Comparison of ENCODE assay signal across 19 mouse cellular contexts in genomic region chr14:34727709-34728108, GRCm38 (mm10). TPM values are rescaled to one million over a fixed set of nuclear protein-coding genes. Genes with fewer than 3 reads are reported as not detected.
DNase-seq lines count a peak whose midpoint lies in the region; ATAC-seq lines count a peak whose summit lies in the region.
"Had no signal": no experiment of that assay in that cellular context is flagged by ENCODE, and none has a peak within 500 bp of the region (broad histone marks: within the 10 kb centered on the region; RNA-seq: fewer than 3 reads in every experiment).

No protein-coding gene starts in this region.

- no peaks in the 10 kb centered on the region for H3K9me3 ChIP-seq in kidney, embryonic 16.5 days (ENCODE audit: low read length)
- no peaks in the 10 kb centered on the region for H3K9me3 ChIP-seq in kidney, embryonic 14.5 days (ENCODE audit: control insufficient read depth, low read length)
- H3K9me3 ChIP-seq: embryonic facial prominence, embryonic 10.5 days; embryonic facial prominence, embryonic 12.5 days; forebrain, embryonic 13.5 days; forebrain, embryonic 15.5 days had no signal

- H3K4me3 ChIP-seq in kidney, embryonic 16.5 days (ENCODE audit: low read length): no peak overlapping the region
- H3K4me3 ChIP-seq in kidney, embryonic 14.5 days (ENCODE audit: low read length): no peak overlapping the region
- H3K4me3 ChIP-seq: embryonic facial prominence, embryonic 10.5 days; embryonic facial prominence, embryonic 12.5 days; forebrain, embryonic 13.5 days; forebrain, embryonic 15.5 days had no signal

- peak; percentile 20 for DNase-seq in kidney, adult 9 months
- no peak for DNase-seq in kidney, adult 11 months
- DNase-seq in kidney, postnatal 10 days: peak; percentile 15
- no peak for DNase-seq in lung, postnatal 36 days
- DNase-seq in thymus, adult 18-20 months: no peak
- DNase-seq: adrenal gland, adult 2 months; adrenal gland, postnatal 10 days; adrenal gland, postnatal 25 days; cerebellum, adult 11-12 months; cerebellum, adult 2 months; cerebellum, adult 9-10 months; cerebellum, postnatal 10 days; cerebellum, postnatal 25 days had no signal

- peaks cover 17% of the 10 kb centered on the region; the same call in 1 of the 2 replicates for H3K36me3 ChIP-seq in kidney, embryonic 16.5 days (ENCODE audit: insufficient read depth, low read length)
- H3K36me3 ChIP-seq in kidney, embryonic 14.5 days (ENCODE audit: control insufficient read depth, insufficient read depth, low read length): peaks cover 44% of the 10 kb centered on the region

- 67% methylated on average over 2 of the region's 2 CpGs for WGBS in kidney, embryonic 16.5 days
- WGBS in kidney, embryonic 14.5 days: 76% methylated on average over 2 of the region's 2 CpGs

- no peak overlapping the region for H3K9ac ChIP-seq in kidney, embryonic 16.5 days (replicated peaks; ENCODE audit: low read length)
- H3K9ac ChIP-seq in kidney, embryonic 14.5 days (ENCODE audit: low read depth, low read length): no peak overlapping the region
- H3K9ac ChIP-seq: embryonic facial prominence, embryonic 12.5 days; forebrain, embryonic 13.5 days; forebrain, embryonic 15.5 days had no signal

- no peaks in the 10 kb centered on the region for H3K4me1 ChIP-seq in kidney, embryonic 16.5 days (ENCODE audit: insufficient read depth, low read length)
- H3K4me1 ChIP-seq in kidney, embryonic 14.5 days (ENCODE audit: control insufficient read depth, insufficient read depth, low read length): no peaks in the 10 kb centered on the region
- H3K4me1 ChIP-seq: embryonic facial prominence, embryonic 10.5 days; embryonic facial prominence, embryonic 12.5 days; forebrain, embryonic 13.5 days; forebrain, embryonic 15.5 days had no signal

- no peak overlapping the region for H3K4me2 ChIP-seq in kidney, embryonic 16.5 days (replicated peaks; ENCODE audit: low read depth, low read length)
- H3K4me2 ChIP-seq in kidney, embryonic 14.5 days (replicated peaks; ENCODE audit: low read depth, low read length): no peak overlapping the region
- H3K4me2 ChIP-seq: embryonic facial prominence, embryonic 12.5 days; forebrain, embryonic 13.5 days; forebrain, embryonic 15.5 days had no signal

- H3K27me3 ChIP-seq in kidney, embryonic 16.5 days (ENCODE audit: insufficient read depth, low read length): no peaks in the 10 kb centered on the region
- H3K27me3 ChIP-seq in kidney, embryonic 14.5 days (ENCODE audit: control insufficient read depth, insufficient read depth, low read length): no peaks in the 10 kb centered on the region
- H3K27me3 ChIP-seq: embryonic facial prominence, embryonic 12.5 days; forebrain, embryonic 13.5 days; forebrain, embryonic 15.5 days had no signal

- H3K27ac ChIP-seq in kidney, embryonic 16.5 days (ENCODE audit: low read length): peak overlapping the region; percentile 81
- H3K27ac ChIP-seq in kidney, embryonic 14.5 days (ENCODE audit: low read depth, low read length): no peak overlapping the region
- H3K27ac ChIP-seq: embryonic facial prominence, embryonic 10.5 days; embryonic facial prominence, embryonic 12.5 days; forebrain, embryonic 13.5 days; forebrain, embryonic 15.5 days had no signal

- peak; percentile 61; the same call in 1 of the 2 replicates for ATAC-seq in kidney, embryonic 16.5 days (ENCODE audit: low FRiP score, low TSS enrichment)
- ATAC-seq in kidney, embryonic 14.5 days (ENCODE audit: low FRiP score, low TSS enrichment): no peak
- ATAC-seq: forebrain, embryonic 13.5 days; forebrain, embryonic 15.5 days had no signal

RNA-seq across cellular contexts. Expression of gene Wapl, which starts 54.0 kb away (rescaled TPM):
- polyA plus RNA-seq in kidney, embryonic 16.5 days (2015; fragmentation: Nextera tagmentation; extraction: Ambion mirVana): 20.8 and 23.8 TPM in 2 replicates
- polyA plus RNA-seq in kidney, embryonic 14.5 days (2014; fragmentation: Nextera tagmentation; extraction: Ambion mirVana): 31.5 and 34.1 TPM in 2 replicates

Comparison
In these comparisons a context has a peak if more than half of its experiments do, and no peak if none do; other contexts are left out.
1. DNase-seq: peak in kidney, adult 9 months (single experiment) and kidney, postnatal 10 days (single experiment); none in kidney, adult 11 months (single experiment), lung, postnatal 36 days (single experiment) and thymus, adult 18-20 months (0 of 2).